Mouse (Mus musculus) lung, adult 2 months (tissue): ENCODE data around the gene Reps1.

Experiments
- CTCF ChIP-seq: fragments of 200-500 bp; IDR thresholded peaks from 2 replicates; pipeline ENCODE4 v1.5.1; 2011; ENCODE audit warnings: mild to moderate bottlenecking, low read length, control low read depth; ENCODE audit not compliant: insufficient read depth
- POLR2A ChIP-seq: fragments of 200-500 bp; IDR thresholded peaks from 2 replicates; pipeline ENCODE4 v1.6.1; 2011; ENCODE audit warnings: low read depth, mild to moderate bottlenecking, control low read depth, low read length, borderline replicate concordance; ENCODE audit errors: extremely low read depth

- TF ChIP-seq CTCF (no peak), POLR2A (no peak)
Observed at GRCm38 (mm10) chr10:18113473-18114093, 57.9 kb downstream of the Reps1 start.
